Mouse (Mus musculus): ENCODE measurements at regions not wholly inside any gene's neighbourhood (a gene's known extent, or its start where the extent isn't known, plus 50 kb on each side); places are given as distances from the start of the nearest gene placed in this dataset.

DNA sequence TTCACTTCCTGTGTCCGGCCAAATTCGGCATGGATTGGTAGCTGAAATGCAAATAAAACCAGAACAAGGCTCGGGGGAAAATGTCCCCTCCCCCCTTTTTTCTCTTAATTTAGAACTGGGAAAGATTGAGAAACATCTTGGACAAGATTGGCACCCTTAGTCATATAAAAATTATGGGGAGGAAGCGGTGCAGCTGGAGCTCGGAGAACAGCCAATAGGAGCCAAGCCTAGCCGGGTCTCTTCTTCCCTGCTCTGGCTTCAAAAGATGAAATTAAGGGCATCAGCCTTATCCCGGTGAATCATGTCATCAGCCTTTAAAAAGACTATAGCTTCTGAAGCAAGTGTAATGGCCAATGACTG lies 213.3 kb upstream of the Amigo2 start:
- DNase-seq (ENCODE audit: low spot score in 2 of 2), result no peak

DNA sequence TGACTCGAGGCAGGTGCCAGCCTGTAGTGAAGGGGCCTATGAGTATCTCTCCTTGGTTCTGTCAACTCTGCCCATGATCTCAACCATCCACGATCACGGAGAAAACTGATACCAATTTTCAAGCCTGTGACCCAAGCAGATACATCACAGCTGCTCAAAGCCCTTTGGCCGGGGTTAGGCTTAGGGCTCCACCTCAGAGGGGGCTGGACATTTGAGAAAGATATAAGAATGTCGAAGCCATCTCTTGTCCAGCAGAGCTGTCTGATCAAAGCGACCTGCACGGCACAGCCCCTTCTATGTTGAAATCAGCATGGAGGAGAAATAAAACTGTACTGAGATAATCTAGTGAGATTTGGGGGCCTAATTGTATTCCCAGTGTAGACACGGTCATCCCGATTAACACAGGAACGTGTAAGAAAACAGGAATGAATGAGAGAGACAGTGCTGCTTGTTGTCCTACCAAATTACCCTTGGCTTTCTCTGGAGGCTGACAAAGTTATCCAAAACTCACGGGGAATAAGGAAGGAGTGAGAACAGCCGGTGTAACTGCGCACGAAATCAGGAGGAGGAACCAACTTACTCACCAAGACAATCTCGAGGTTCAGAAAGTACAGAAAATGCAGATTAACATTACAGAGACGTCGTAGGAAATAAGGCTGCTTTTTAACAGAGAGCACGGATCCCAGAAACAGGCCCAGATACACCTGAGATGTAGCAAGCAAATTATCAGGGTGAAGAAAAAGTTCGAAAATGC lies 212.7 kb upstream of the Amigo2 start:
- DNase-seq (ENCODE audit: low spot score in 2 of 2), result no peak

DNA sequence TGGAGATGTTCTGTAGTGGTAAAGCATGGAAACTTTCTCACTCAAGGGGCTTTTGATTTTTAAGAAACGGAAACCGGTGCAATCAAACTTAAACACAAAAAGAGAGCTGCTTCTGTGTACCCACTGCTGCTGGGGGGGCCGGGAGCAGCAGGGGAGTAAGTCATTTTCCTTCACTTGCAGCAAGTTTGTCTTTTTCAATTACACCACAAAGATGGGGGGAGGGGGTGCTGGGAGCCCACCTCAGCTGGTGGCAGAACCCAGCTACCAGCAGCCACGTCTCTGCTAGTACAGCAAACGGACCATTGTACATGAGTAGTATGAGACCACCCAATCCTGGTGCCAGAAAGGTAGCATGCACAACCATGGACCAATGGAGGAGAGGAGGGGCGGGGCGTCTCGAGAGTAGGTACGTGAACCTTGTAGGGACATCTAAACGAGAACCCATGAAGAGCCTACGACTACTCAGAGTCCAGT lies 211.7 kb upstream of the Amigo2 start:
- no peak for DNase-seq (ENCODE audit: low spot score in 2 of 2)

DNA sequence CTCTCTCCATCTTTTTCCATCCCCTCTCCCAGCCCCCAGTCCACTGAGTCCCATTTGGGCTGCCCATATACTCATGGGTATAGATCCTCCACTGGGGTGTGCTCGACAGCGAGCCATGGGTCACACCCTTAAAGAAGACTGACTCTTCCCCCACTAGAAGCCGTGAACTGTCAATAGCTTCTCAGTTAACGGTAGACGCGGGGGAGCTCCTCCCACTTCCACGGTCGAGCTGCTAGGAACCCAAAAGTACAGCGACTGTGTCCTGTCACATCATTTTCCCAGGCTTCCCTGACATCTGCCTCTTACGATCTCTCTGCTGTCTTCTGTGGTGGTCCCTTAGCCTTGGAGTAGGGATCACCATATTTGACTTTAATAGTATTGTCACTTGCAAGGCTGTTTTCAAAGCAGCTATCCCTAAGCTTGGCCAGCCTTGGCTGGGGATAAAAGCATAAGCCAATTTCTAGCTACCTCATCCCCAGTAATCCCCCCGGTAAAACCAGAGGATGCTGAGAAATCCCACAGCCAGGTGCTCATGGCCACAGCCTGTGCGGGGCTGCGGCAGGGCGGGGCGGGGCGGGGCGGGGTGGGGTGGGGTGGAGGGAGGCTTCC lies 211.2 kb upstream of the Amigo2 start:
- no peak for DNase-seq (ENCODE audit: low spot score in 2 of 2)

DNA sequence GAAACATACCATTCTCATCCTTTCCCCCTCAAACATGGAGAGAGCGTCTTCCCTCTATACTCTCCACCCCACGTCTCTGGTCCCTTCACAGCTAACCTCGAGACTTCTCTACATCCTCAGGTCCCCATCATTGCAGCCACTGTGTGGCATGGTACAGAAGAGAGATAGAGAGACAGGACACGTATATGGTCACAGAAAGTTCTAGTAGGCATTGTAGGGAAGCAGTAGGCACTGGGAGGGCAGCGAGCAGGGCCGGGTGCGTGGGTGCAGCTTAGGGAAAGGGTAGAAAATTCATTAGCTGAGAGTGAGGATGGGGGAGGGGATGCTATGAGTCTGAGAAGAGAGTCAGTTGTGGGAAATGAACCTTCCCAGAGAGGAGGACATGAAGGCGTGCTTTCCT lies 210.4 kb upstream of the Amigo2 start:
- no peak for DNase-seq (ENCODE audit: low spot score in 2 of 2)

DNA sequence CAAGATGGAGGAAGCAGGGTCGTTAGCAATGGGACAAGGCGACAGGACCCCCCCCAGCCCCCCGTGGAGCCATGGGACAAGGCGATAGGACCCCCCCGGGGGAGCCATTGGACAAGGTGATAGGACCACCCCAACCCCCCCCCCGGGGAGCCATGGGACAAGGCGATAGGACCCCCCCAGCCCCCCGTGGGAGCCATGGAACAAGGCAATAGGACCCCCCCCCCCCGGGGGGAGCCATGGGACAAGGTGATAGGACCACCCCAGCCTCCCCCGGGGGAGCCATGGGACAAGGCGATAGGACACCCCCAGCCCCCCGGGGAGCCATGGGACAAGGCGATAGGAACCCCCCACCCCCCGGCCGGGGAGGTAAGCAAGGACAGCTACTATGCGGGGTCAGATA lies 209.9 kb upstream of the Amigo2 start:
- no peak for DNase-seq (ENCODE audit: low spot score in 2 of 2)

DNA sequence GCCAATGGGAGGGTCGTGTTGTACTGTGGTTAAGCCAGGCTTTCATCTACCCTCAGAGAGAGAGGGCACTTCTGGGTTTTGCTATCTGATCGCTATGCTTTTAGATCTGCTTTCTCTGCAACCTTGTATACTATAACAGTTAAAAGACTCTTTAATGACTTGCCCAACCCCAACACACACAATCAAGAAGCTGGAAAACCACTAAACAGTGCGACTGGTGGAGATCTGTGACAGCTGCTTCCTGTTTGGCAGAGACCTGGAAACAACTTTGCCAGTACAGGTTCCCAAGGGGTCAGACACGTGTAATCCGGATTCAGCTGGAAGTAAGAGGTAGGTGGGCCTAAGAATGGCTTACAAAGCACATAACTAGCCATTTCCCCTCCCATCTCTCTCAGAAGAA lies 208.6 kb upstream of the Amigo2 start:
- DNase-seq (ENCODE audit: low spot score in 2 of 2), result no peak

DNA sequence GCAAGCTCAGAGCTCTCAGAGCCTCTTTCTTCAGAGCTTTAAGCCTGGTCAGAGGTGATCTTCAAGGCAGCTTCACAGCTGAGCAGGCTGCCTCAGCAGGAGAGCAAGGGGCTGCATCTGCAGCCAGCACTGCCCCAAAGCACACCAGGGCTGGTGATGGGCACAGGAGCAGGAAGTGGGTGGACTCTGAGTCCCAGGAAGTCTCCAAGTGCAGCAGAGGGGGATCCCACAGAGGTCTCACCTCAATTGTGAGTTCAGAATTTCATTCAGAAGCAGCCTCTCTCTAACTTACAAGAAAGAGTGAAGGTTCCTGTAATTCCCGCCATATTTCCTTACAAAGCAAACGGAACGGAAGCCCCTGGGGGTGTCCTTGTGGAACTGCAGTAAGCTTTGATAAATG lies 202.6 kb upstream of the Amigo2 start:
- DNase-seq (ENCODE audit: low spot score in 2 of 2), result no peak

DNA sequence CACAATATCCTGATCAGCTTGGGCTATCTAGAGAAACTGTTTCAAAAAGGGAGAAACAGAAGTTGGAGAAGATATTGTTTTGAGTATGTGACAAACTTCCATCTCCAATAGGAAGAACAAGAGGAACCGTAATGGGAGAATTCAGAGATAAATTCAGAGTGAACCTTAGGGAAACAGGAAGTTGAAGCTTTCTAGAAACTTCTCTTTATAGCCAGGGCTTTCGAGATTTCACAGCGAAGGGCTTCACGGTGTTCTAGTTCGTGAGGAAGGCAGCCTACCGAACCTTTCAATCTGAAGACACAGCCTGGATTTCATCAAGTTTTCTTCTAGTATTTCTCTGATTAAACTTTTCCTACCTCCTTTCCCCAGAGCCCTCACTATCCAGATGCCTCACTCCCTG lies 201.9 kb upstream of the Amigo2 start:
- DNase-seq (ENCODE audit: low spot score in 2 of 2), result no peak

DNA sequence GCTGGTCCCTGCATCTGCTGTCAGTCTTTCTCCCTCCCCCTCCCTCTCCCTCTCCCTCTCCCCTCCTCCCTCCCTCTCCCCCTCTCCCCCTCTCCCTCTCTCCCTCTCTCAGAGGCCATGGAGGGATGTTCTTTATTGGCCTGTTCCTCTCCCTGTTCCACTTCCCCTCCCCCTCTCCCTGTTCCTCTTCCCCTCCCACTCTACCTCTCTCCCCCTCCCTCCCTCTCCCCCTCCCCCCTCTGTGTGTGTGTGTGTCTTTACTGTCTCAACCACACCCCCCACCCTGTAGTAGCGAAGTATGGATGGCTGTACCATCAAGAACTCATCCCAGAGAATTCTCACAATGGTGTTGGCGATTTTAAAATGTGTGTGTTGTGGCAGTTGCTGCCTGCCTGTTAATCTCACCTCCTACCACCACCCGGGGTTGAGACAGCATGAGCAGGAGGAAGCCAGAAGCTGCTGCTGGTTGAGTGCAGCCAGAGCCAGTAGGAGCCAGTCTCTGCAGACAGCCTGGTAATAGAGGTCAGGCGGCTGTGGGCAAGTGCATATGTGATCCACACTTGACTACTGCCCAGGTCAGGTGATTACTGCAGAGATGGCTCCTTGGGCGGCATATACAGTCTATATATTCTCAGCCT lies 201.3 kb upstream of the Amigo2 start:
- DNase-seq (ENCODE audit: low spot score in 2 of 2), result no peak

DNA sequence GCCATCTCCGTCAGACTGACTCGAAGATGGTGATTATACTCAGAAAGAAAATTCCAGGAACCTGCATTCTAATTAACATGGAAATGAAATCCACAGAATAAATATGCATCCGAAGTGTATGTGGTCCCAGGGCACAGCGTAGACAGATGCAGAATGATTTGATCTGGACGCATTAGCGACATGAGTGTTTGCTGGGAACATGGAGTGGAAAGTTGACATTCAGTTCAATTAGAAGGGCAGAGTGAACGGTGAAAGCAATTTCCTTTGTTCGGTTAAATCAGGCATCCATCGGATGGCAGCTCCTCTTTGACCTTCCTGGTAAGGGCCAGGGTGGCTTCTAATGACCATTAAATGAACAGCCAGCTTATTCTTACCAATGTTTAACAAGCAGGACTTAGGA lies 199.1 kb upstream of the Amigo2 start:
- DNase-seq (ENCODE audit: low spot score in 2 of 2), result no peak

DNA sequence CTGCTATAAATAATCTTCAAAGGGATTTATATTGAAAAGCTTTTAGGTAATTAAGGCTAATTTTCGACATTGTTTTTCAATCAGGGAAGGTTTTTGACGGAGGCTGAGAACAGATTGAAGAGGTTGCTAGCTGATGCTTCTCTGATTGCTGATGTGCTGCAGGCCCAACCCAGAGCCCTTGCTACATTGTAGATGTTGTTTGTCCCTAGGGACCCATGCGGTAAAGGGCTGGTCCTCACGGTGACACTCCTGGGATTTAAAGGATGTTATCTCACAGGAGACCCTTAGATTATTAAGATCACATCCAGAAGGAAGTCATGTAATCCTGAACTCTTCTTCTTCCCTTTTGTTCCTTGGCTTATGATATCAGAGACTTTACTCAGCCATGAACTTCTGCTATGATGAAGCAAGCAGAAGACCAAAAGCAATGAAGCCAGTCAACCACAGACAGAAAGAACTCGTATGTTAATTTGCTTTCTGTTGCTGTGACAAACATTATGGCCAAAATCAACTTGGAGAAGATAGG lies 191.2 kb upstream of the Amigo2 start:
- DNase-seq (ENCODE audit: low spot score in 2 of 2), result no peak

Data from frontal cortex, postnatal 10 days (tissue).